Mouse (Mus musculus): Measurements from ENCODE around the gene Nfkbia.

Nfkbia gene

GRCm38 (mm10) chr12:55440416-55440815 lies 52.0 kb downstream of the Nfkbia start:
- DNase-seq, result no peak
